Mouse (Mus musculus) G1E (cell line): ENCODE data around the gene Sgtb.

Source experiments
- CTCF ChIP-seq: IDR thresholded peaks from 2 replicates; pipeline ENCODE4 v1.5.1; 2012; ENCODE audit warnings: low read depth, low read length, inconsistent platforms, mixed read lengths
- GATA1 ChIP-seq: IDR thresholded peaks from 2 replicates; pipeline ENCODE4 v1.6.1; 2012; ENCODE audit warnings: borderline replicate concordance, low read length, inconsistent platforms, mixed read lengths
- POLR2AphosphoS5 ChIP-seq: IDR thresholded peaks from 2 replicates; pipeline ENCODE4 v1.6.1; 2012; ENCODE audit warnings: low read depth, low read length, inconsistent platforms; ENCODE audit not compliant: insufficient replicate concordance
- TAL1 ChIP-seq: conservative IDR thresholded peaks from 2 replicates; pipeline ENCODE4 v1.6.1; 2012; ENCODE audit warnings: low read depth, low read length, inconsistent platforms, mixed read lengths

DNA sequence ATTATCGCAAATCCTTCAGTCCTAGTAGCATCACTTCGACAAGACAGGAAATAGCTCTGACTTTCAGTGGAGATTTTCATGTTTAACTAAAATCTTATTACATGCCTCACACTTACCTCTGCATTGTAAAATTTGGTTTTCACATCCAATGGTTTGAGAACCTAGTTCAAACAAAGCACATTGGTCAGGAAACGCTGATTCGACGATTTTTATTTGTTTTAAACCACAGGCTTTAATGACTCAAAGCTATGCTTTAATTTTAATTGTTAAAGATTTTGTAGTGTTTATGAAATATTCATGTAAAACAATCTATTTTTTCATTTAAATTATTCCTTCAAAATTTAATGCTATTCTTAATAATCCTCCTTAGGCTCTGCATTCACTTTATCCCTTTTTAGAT, 44.6 kb downstream of the Sgtb start:
- TF ChIP-seq CTCF (no peak), POLR2AphosphoS5 (no peak), TAL1 (no peak), GATA1 (no peak)
